In genomic region chr10:3596697-3597096, GRCm38 (mm10) we compare ENCODE assay signal across 22 mouse cellular contexts. TPM values are rescaled to one million over a fixed set of nuclear protein-coding genes. Genes with fewer than 3 reads are reported as not detected.
DNase-seq lines count a peak whose midpoint lies in the region; ATAC-seq and TF ChIP-seq lines count a peak whose summit lies in the region.
"Had no signal": no experiment of that assay in that cellular context is flagged by ENCODE, and none has a peak within 500 bp of the region (broad histone marks: within the 10 kb centered on the region; RNA-seq: fewer than 3 reads in every experiment).

No protein-coding gene starts in this region.

- H3K36me3 ChIP-seq in heart, adult 2 months (ENCODE audit: control insufficient read depth, insufficient read depth, low read length) = no peaks in the 10 kb centered on the region
- H3K36me3 ChIP-seq in heart, embryonic 11.5 days (ENCODE audit: control insufficient read depth, insufficient read depth, low read length) = no peaks in the 10 kb centered on the region
- no peaks in the 10 kb centered on the region for H3K36me3 ChIP-seq in embryonic facial prominence, embryonic 10.5 days (replicated peaks)
- H3K36me3 ChIP-seq in liver, embryonic 11.5 days (ENCODE audit: control insufficient read depth, insufficient read depth, low read length) = no peaks in the 10 kb centered on the region
- H3K36me3 ChIP-seq: embryonic facial prominence, embryonic 12.5 days; liver, embryonic 12.5 days had no signal

- H3K4me2 ChIP-seq in heart, embryonic 11.5 days = no peak overlapping the region
- H3K4me2 ChIP-seq in liver, embryonic 11.5 days = no peak overlapping the region
- H3K4me2 ChIP-seq: embryonic facial prominence, embryonic 12.5 days; hindbrain, embryonic 14.5 days; liver, embryonic 12.5 days; lung, embryonic 14.5 days had no signal

- no peak for TF ChIP-seq CTCF in heart, adult 2 months (IDR thresholded peaks at IDR 0.05)

- peak in 1 of 2 experiments; percentile 37 for DNase-seq in heart, adult 2 months
- peak; percentile 36 for DNase-seq in R1 (ENCODE audit: low read depth, low spot score)
- DNase-seq in embryonic facial prominence, embryonic 10.5 days (ENCODE audit: low spot score) = peak; percentile 27
- peak; percentile 68 for DNase-seq in mesoderm, embryonic 11.5 days (ENCODE audit: low read depth, low spot score)
- DNase-seq in liver, embryonic 11.5 days (ENCODE audit: low spot score) = no peak
- DNase-seq in adrenal gland, adult 8-10 months = no peak
- DNase-seq: adrenal gland, postnatal 25 days; cerebellum, adult 9-10 months; lung, embryonic 14.5 days; retina, postnatal 1 day; right cerebral cortex, postnatal 4 days; thymus, postnatal 25 days had no signal

- 39% methylated on average over 2 of the region's 2 CpGs for WGBS in heart, adult 2 months
- WGBS in heart, embryonic 11.5 days (ENCODE audit: insufficient replicate concordance) = 47% methylated on average over 2 of the region's 2 CpGs
- WGBS in embryonic facial prominence, embryonic 10.5 days = 52% methylated on average over 2 of the region's 2 CpGs
- 43% methylated on average over 2 of the region's 2 CpGs for WGBS in liver, embryonic 11.5 days

- H3K4me3 ChIP-seq in heart, adult 2 months = no peak overlapping the region
- H3K4me3 ChIP-seq in heart, embryonic 11.5 days (ENCODE audit: low read depth, low read length) = no peak overlapping the region
- H3K4me3 ChIP-seq in embryonic facial prominence, embryonic 10.5 days = no peak overlapping the region
- no peak overlapping the region for H3K4me3 ChIP-seq in liver, embryonic 11.5 days (ENCODE audit: low read depth, low read length)
- H3K4me3 ChIP-seq: embryonic facial prominence, embryonic 12.5 days; liver, embryonic 12.5 days had no signal

- no peak overlapping the region for H3K27ac ChIP-seq in heart, adult 2 months
- no peak overlapping the region for H3K27ac ChIP-seq in heart, embryonic 11.5 days (ENCODE audit: low read depth, low read length)
- H3K27ac ChIP-seq in embryonic facial prominence, embryonic 10.5 days (replicated peaks) = no peak overlapping the region
- no peak overlapping the region for H3K27ac ChIP-seq in liver, embryonic 11.5 days (ENCODE audit: low read depth, low read length)
- H3K27ac ChIP-seq: embryonic facial prominence, embryonic 12.5 days; hindbrain, embryonic 14.5 days; liver, embryonic 12.5 days had no signal

- no peak for TF ChIP-seq POLR2A in heart, adult 2 months (IDR thresholded peaks at IDR 0.05; ENCODE audit: insufficient read depth, low read depth, low read length)

- H3K4me1 ChIP-seq in heart, adult 2 months (ENCODE audit: control insufficient read depth, insufficient read depth, low read length) = peaks cover 4% of the 10 kb centered on the region
- no peaks in the 10 kb centered on the region for H3K4me1 ChIP-seq in heart, embryonic 11.5 days (ENCODE audit: control insufficient read depth, insufficient read depth, low read length)
- peaks cover 4% of the 10 kb centered on the region; the same call in 1 of the 2 replicates for H3K4me1 ChIP-seq in embryonic facial prominence, embryonic 10.5 days
- no peaks in the 10 kb centered on the region for H3K4me1 ChIP-seq in liver, embryonic 11.5 days (replicated peaks; ENCODE audit: control insufficient read depth, insufficient read depth, low read length)
- H3K4me1 ChIP-seq: liver, embryonic 12.5 days had no signal

- no peak overlapping the region for H3K9ac ChIP-seq in heart, adult 2 months (ENCODE audit: low read depth, low read length)
- H3K9ac ChIP-seq in heart, embryonic 11.5 days (ENCODE audit: low read depth, low read length) = no peak overlapping the region
- no peak overlapping the region for H3K9ac ChIP-seq in liver, embryonic 11.5 days (ENCODE audit: low read depth, low read length)
- H3K9ac ChIP-seq: embryonic facial prominence, embryonic 12.5 days; hindbrain, embryonic 14.5 days; liver, embryonic 12.5 days; lung, embryonic 14.5 days had no signal

- intact Hi-C loops in heart, adult 2 months (cut with DNase I) = no loop called here

- peaks cover 3% of the 10 kb centered on the region for H3K9me3 ChIP-seq in heart, embryonic 11.5 days (replicated peaks; ENCODE audit: control insufficient read depth, low read length)
- 0 out of 2 replicates have a peak, but pooled peaks cover 5% of the 10 kb centered on the region for H3K9me3 ChIP-seq in embryonic facial prominence, embryonic 10.5 days
- H3K9me3 ChIP-seq in liver, embryonic 11.5 days (ENCODE audit: control insufficient read depth, low read length) = no peaks in the 10 kb centered on the region
- H3K9me3 ChIP-seq: embryonic facial prominence, embryonic 12.5 days; liver, embryonic 12.5 days had no signal

- H3K27me3 ChIP-seq in heart, adult 2 months (ENCODE audit: control insufficient read depth, insufficient read depth, low read length) = no peaks in the 10 kb centered on the region
- no peaks in the 10 kb centered on the region for H3K27me3 ChIP-seq in heart, embryonic 11.5 days (ENCODE audit: control insufficient read depth, insufficient read depth, low read length)
- H3K27me3 ChIP-seq in embryonic facial prominence, embryonic 10.5 days (replicated peaks; ENCODE audit: low read depth, poor library complexity, severe bottlenecking) = no peaks in the 10 kb centered on the region
- H3K27me3 ChIP-seq in liver, embryonic 11.5 days (replicated peaks; ENCODE audit: control insufficient read depth, insufficient read depth, low read length) = no peaks in the 10 kb centered on the region
- H3K27me3 ChIP-seq: embryonic facial prominence, embryonic 12.5 days; liver, embryonic 12.5 days had no signal

- TF ChIP-seq EP300 in heart, adult 2 months (IDR thresholded peaks at IDR 0.05; ENCODE audit: insufficient read depth, low read depth, low read length) = 0 out of 2 replicates have a peak, but pooled peaks have one; percentile 41

- no peaks in the 10 kb centered on the region for H3K79me2 ChIP-seq in heart, adult 2 months (replicated peaks; ENCODE audit: control insufficient read depth, insufficient read depth, low read length)

- ATAC-seq in heart, embryonic 11.5 days (replicated peaks; ENCODE audit: insufficient number of reproducible peaks, low FRiP score, low TSS enrichment) = no peak
- no peak for ATAC-seq in liver, embryonic 11.5 days (replicated peaks; ENCODE audit: low FRiP score)
- ATAC-seq: forebrain, embryonic 16.5 days; intestine, embryonic 16.5 days; liver, embryonic 12.5 days had no signal

RNA-seq across cellular contexts. Expression of gene Iyd, which starts 56.7 kb away (rescaled TPM):
- total RNA-seq in heart, adult 2 months (2021) = not detected
- polyA plus RNA-seq in heart, adult 2 months (2012; rRNA removed) = 0.26 TPM in 1 of 2 replicates, not detected in the other
- 0.52 TPM in 1 of 2 replicates, not detected in the other for polyA plus RNA-seq in heart, embryonic 11.5 days (2014; fragmentation: Nextera tagmentation; extraction: Ambion mirVana)
- not detected in 2 replicates for polyA plus RNA-seq in embryonic facial prominence, embryonic 10.5 days (2016; fragmentation: Nextera tagmentation; extraction: Ambion mirVana)
- 3.6 and 4.0 TPM in 2 replicates for polyA plus RNA-seq in liver, embryonic 11.5 days (2014; fragmentation: Nextera tagmentation; extraction: Ambion mirVana)
- under 1 TPM in 3 of 4 experiments, not detected in 1; 0.28 to 0.42 (median 0.35) TPM for total RNA-seq in adrenal gland, adult 8-10 months (2022)
- total RNA-seq: gastrocnemius, adult 8-10 months; megakaryocyte progenitor cell, adult 5-6 weeks; monocyte, adult 5-6 weeks had no signal
- polyA plus RNA-seq: testis, adult 2 months had no signal

Comparison
In these comparisons a context has a peak if more than half of its experiments do, and no peak if none do; other contexts are left out.
1. DNase-seq: peak in R1 (single experiment), embryonic facial prominence, embryonic 10.5 days (single experiment) and mesoderm, embryonic 11.5 days (single experiment); none in liver, embryonic 11.5 days (single experiment) and adrenal gland, adult 8-10 months (single experiment).